Mouse (Mus musculus): ENCODE results near the gene B4galt2. TPM values are rescaled to one million over a fixed set of nuclear protein-coding genes. Genes with fewer than 3 reads are reported as not detected.

B4galt2 gene
- polyA plus RNA-seq (2015; fragmentation: Nextera tagmentation; extraction: Ambion mirVana): 21.2 and 22.0 TPM in 2 replicates

GRCm38 (mm10) chr4:117882701-117883691 is at the start of gene B4galt2:
B4galt2 (minus strand) TSS chr4:117883487.

DNA sequence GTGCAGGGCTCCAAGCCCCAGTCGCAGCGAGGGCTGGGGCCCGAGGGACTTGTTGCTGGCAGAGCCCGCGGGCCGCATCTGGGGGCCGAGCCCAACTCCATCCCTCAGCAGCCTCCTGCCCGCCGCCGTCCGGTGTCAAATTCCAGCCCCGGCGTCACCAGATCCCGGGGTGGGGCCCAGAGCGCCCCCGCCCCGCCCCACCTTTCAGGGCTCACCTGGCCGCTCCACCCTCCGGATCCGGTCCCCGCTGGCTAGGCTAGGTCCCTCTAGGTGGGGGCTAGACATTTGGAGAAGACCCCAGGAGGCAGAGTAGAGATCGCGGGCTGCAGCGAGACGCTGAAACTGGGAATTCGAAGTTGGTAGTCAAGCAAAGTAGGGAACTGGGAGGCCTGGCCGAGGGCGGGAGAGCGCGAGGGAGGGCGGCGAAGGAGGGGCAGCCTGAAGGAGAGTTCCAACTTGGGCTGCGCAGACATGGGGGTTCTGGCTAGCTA is 46.1 kb upstream of the B4galt2 start, which contains the start of gene Artn:
Gene Artn (minus strand): TSS at position 373 of the 491 bp plus-strand sequence.

GRCm38 (mm10) chr4:117914591-117915442 is 31.5 kb upstream of the B4galt2 start, which contains the start of gene Ipo13:
Ipo13 (minus strand) TSS chr4:117914999.

GRCm38 (mm10) chr4:117891738-117892161 is 8.5 kb upstream of the B4galt2 start, which contains the start of gene Dph2:
Dph2 (minus strand) TSS chr4:117892032.

DNA sequence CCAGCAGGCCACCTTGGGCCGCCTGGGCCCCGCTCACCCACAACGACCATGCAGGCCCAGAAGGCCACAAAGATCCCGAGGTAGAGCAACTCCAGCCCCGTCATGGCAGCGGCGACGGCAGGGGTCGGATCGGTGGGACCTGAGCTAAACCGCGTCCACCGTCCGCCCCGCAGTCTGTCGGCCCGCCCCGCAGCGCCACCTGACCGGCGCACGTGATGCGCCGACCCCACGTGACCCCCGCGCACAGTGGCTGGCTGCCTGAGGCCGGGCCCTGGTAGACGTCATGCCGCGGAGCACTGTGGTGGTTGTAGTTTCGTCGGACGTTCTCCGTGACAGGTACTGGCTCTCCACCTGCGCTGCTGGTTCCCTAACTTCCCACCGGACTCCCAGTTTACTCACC is 3.8 kb upstream of the B4galt2 start, which contains the start of gene Atp6v0b:
Gene Atp6v0b (minus strand): TSS at position 201 of the 400 bp plus-strand sequence.

GRCm38 (mm10) chr4:117872471-117872886 is 10.8 kb downstream of the B4galt2 start, which contains the start of gene Ccdc24:
Ccdc24 (minus strand) TSS chr4:117872557.

GRCm38 (mm10) chr4:117834457-117834844 is 48.8 kb downstream of the B4galt2 start, which contains the start of gene Slc6a9:
Slc6a9 (plus strand) TSS chr4:117834506.

Other genes starting within 250 kb of the B4galt2 start
- gene Dmap1, start 201.2 kb downstream of the B4galt2 start, polyA plus RNA-seq (2015; fragmentation: Nextera tagmentation; extraction: Ambion mirVana): 36.1 and 45.0 TPM in 2 replicates
- not detected in 2 replicates for gene Gm12845, start 159.1 kb downstream of the B4galt2 start, polyA plus RNA-seq (2015; fragmentation: Nextera tagmentation; extraction: Ambion mirVana)
- gene Klf17, start 117.8 kb downstream of the B4galt2 start, polyA plus RNA-seq (2015; fragmentation: Nextera tagmentation; extraction: Ambion mirVana): not detected in 2 replicates
- gene Slc6a9, start 49.0 kb downstream of the B4galt2 start, polyA plus RNA-seq (2015; fragmentation: Nextera tagmentation; extraction: Ambion mirVana): 5.9 and 10.5 TPM in 2 replicates
- gene Ccdc24, start 10.9 kb downstream of the B4galt2 start, polyA plus RNA-seq (2015; fragmentation: Nextera tagmentation; extraction: Ambion mirVana): 1.0 and 1.1 TPM in 2 replicates
- 317 and 371 TPM in 2 replicates for gene Atp6v0b, start 3.8 kb upstream of the B4galt2 start, polyA plus RNA-seq (2015; fragmentation: Nextera tagmentation; extraction: Ambion mirVana)
- 6.3 and 9.2 TPM in 2 replicates for gene Dph2, start 8.5 kb upstream of the B4galt2 start, polyA plus RNA-seq (2015; fragmentation: Nextera tagmentation; extraction: Ambion mirVana)
- gene Ipo13, start 31.5 kb upstream of the B4galt2 start, polyA plus RNA-seq (2015; fragmentation: Nextera tagmentation; extraction: Ambion mirVana): 22.4 and 24.2 TPM in 2 replicates
- 0.16 and 0.40 TPM in 2 replicates for gene Artn, start 46.3 kb upstream of the B4galt2 start, polyA plus RNA-seq (2015; fragmentation: Nextera tagmentation; extraction: Ambion mirVana)

Measured in adrenal gland, postnatal 0 days (tissue).